Mouse (Mus musculus) CH12.LX (cell line): ENCODE results near the gene Asb9.

Experiments
- CHD1 ChIP-seq: IDR thresholded peaks from 2 replicates; pipeline ENCODE4 v1.6.1; 2012; ENCODE audit warnings: low read depth, low read length, improper control_type of control experiment, inconsistent platforms
- CHD2 ChIP-seq: IDR thresholded peaks from 2 replicates; pipeline ENCODE4 v1.6.1; 2011; ENCODE audit warnings: low read length, improper control_type of control experiment
- CTCF ChIP-seq, 2 experiments: IDR thresholded peaks in 1 of 2; conservative IDR thresholded peaks in 1 of 2; 2 replicates each; pipeline ENCODE4 v1.5.1; 2011 to 2012; ENCODE audit warnings: low read depth in 2 of 2, low read length in 2 of 2, improper control_type of control experiment in 1 of 2, inconsistent platforms in 1 of 2, mild to moderate bottlenecking in 1 of 2, moderate library complexity in 1 of 2
- POLR2A ChIP-seq: IDR thresholded peaks from 2 replicates; pipeline ENCODE4 v1.6.1; 2011; ENCODE audit warnings: low read depth, mild to moderate bottlenecking, improper control_type of control experiment, low read length
- RAD21 ChIP-seq: IDR thresholded peaks from 2 replicates; pipeline ENCODE4 v1.6.1; 2011; ENCODE audit warnings: low read depth, mild to moderate bottlenecking, low read length, improper control_type of control experiment, moderate library complexity
- TCF12 ChIP-seq: IDR thresholded peaks from 2 replicates; pipeline ENCODE4 v1.6.1; 2014; ENCODE audit warnings: low read depth, mild to moderate bottlenecking, inconsistent platforms, low read length, improper control_type of control experiment
- UBTF ChIP-seq: IDR thresholded peaks from 2 replicates; pipeline ENCODE4 v1.6.1; 2012; ENCODE audit warnings: low read depth, mild to moderate bottlenecking, inconsistent platforms, low read length, improper control_type of control experiment, moderate library complexity

DNA sequence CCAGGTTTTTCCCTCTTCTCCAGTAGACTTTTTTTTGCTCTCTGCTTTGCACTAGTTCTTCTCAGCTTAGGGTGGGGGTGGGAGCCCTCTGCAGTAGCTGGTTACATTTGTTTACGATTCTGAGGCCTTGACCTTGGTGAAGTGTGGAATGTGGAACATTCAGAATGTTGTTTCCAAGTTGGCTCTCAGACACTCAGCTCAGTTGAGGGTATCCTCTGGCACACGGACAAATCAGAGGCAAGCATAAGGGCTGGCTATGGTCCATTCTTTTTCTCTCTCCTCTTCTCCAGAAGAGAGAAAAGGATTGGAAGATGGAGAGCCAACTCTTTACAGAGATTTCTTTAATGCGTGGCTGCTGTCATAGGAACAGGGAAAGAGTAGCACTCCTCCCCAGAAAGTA is 2.6 kb downstream of the Asb9 start:
- TF ChIP-seq CHD1: no peak
- TF ChIP-seq UBTF: no peak
- no peak for TF ChIP-seq POLR2A
- no peak for TF ChIP-seq CHD2
- no peak for TF ChIP-seq CTCF (conservative IDR thresholded peaks at IDR 0.05 in 1 of 2, IDR thresholded peaks at IDR 0.05 in 1 of 2; ENCODE audit: low read depth in 2 of 2, low read length in 2 of 2)
- no peak for TF ChIP-seq RAD21
- no peak for TF ChIP-seq TCF12
